Mouse (Mus musculus) limb, embryonic 14.5 days (tissue): ENCODE results near the gene Ccdc174. TPM values are rescaled to one million over a fixed set of nuclear protein-coding genes. Genes with fewer than 3 reads are reported as not detected.

Experiments
- ATAC-seq: fragments of 200-750 bp; cut with Nextera tagmentation; 2 replicates; pipeline ENCODE4 v1.8.0; 2017; ENCODE audit warnings: low read depth, moderate number of reproducible peaks, moderate TSS enrichment; ENCODE audit not compliant: low FRiP score
- DNase-seq: peaks from one replicate; pipeline ENCODE4 v3.0.0-alpha.2; 2015; ENCODE audit warnings: low spot score
- H3K27ac ChIP-seq: fragments of 300-500 bp; sonication (generic); replicated peaks from 2 replicates; pipeline ENCODE4 v1.5.1; 2014; ENCODE audit warnings: low read depth, mild to moderate bottlenecking, low read length, moderate library complexity, mixed read lengths
- H3K27me3 ChIP-seq: fragments of 300-500 bp; sonication (generic); 2 replicates; pipeline ENCODE4 v1.6.1; 2014; ENCODE audit warnings: low read length, mixed read lengths; ENCODE audit not compliant: control insufficient read depth, insufficient read depth
- H3K36me3 ChIP-seq: fragments of 300-500 bp; sonication (generic); 2 replicates; pipeline ENCODE4 v1.6.1; 2014; ENCODE audit warnings: mild to moderate bottlenecking, low read length, moderate library complexity, mixed read lengths; ENCODE audit not compliant: control insufficient read depth, insufficient read depth
- H3K4me1 ChIP-seq: fragments of 300-500 bp; sonication (generic); 2 replicates; pipeline ENCODE4 v1.6.1; 2014; ENCODE audit warnings: antibody characterized with exemption, low read length, mixed read lengths; ENCODE audit not compliant: control insufficient read depth, insufficient read depth
- H3K4me2 ChIP-seq: fragments of 300-500 bp; sonication (generic); replicated peaks from 2 replicates; pipeline ENCODE4 v1.6.1; 2014; ENCODE audit warnings: low read depth, mild to moderate bottlenecking, low read length, moderate library complexity; ENCODE audit not compliant: severe bottlenecking
- H3K4me3 ChIP-seq: fragments of 300-500 bp; sonication (generic); replicated peaks from 2 replicates; pipeline ENCODE4 v1.5.1; 2014; ENCODE audit warnings: low read length
- H3K9ac ChIP-seq: fragments of 300-500 bp; sonication (generic); 2 replicates; pipeline ENCODE4 v1.6.1; 2014; ENCODE audit warnings: mild to moderate bottlenecking, low read depth, low read length, moderate library complexity; ENCODE audit not compliant: severe bottlenecking
- H3K9me3 ChIP-seq: fragments of 300-500 bp; sonication (generic); 2 replicates; pipeline ENCODE4 v1.6.1; 2016; ENCODE audit warnings: low read length; ENCODE audit not compliant: control insufficient read depth
- POLR2A ChIP-seq: fragments of 200-500 bp; IDR thresholded peaks from 2 replicates; pipeline ENCODE4 v1.8.0; 2012; ENCODE audit warnings: inconsistent platforms, mild to moderate bottlenecking, moderate library complexity, borderline replicate concordance; ENCODE audit not compliant: insufficient read depth, insufficient read length; ENCODE audit errors: extremely low read depth
- WGBS: fragments of 180-500 bp; shearing (Covaris S2); extraction: QIAGEN DNeasy Blood & Tissue Kit; methylation state at CpG from one replicate; pipeline ENCODE4 v1.1.7; 2014; 5-methylcytosine and 5-hydroxymethylcytosine counted together
- polyA plus RNA-seq, 2 experiments: library from polyadenylated mRNA; depleted of rRNA in 1 of 2; stranded (reverse) in 1 of 2; unstranded in 1 of 2; fragments of >200 nt; fragmentation: Nextera tagmentation in 1 of 2; extraction: Ambion mirVana in 1 of 2; gene quantifications; 2 replicates each; pipeline versions ENCODE4 v1.2.1 to v1.2.3; 2012 to 2014

Gene Ccdc174
- polyA plus RNA-seq, 2 experiments = 16.7 to 28.9 TPM

GRCm38 (mm10) chr6:91843628-91844153 is 34.2 kb upstream of the Ccdc174 start:
- H3K27me3 ChIP-seq = peaks cover 61% of the 10 kb centered on the region
- no peaks in the 10 kb centered on the region for H3K9me3 ChIP-seq
- no peak overlapping the region for H3K27ac ChIP-seq
- H3K36me3 ChIP-seq = no peaks in the 10 kb centered on the region
- no peaks in the 10 kb centered on the region; the same call in 1 of the 2 replicates for H3K4me1 ChIP-seq
- H3K4me3 ChIP-seq = peak overlapping the region; percentile 40
- TF ChIP-seq POLR2A = no peak
- DNase-seq (no peak), ATAC-seq (no peak)
- 8% methylated on average over 45 of the region's 69 CpGs for WGBS
- H3K9ac ChIP-seq = peak overlapping the region; percentile 44; the same call in 1 of the 2 replicates
- H3K4me2 ChIP-seq = peak overlapping the region; percentile 74

GRCm38 (mm10) chr6:91852550-91852949 is 25.3 kb upstream of the Ccdc174 start:
- Histone ChIP-seq H3K4me1 (no peaks in the 10 kb centered on the region), H3K9ac (no peak overlapping the region), H3K9me3 (no peaks in the 10 kb centered on the region), H3K4me2 (no peak overlapping the region), H3K27me3 (no peaks in the 10 kb centered on the region), H3K4me3 (no peak overlapping the region), H3K36me3 (no peaks in the 10 kb centered on the region), H3K27ac (no peak overlapping the region)
- peak; percentile 20 for DNase-seq
- no peak for ATAC-seq
- TF ChIP-seq POLR2A = no peak
- 9% methylated on average over 2 of the region's 2 CpGs for WGBS

GRCm38 (mm10) chr6:91858339-91858738 is 19.5 kb upstream of the Ccdc174 start:
- H3K4me1 ChIP-seq = no peaks in the 10 kb centered on the region
- no peak for TF ChIP-seq POLR2A
- no peaks in the 10 kb centered on the region for H3K27me3 ChIP-seq
- no peaks in the 10 kb centered on the region for H3K9me3 ChIP-seq
- ATAC-seq (no peak), DNase-seq (no peak)
- H3K27ac ChIP-seq = no peak overlapping the region
- H3K4me3 ChIP-seq = no peak overlapping the region
- H3K4me2 ChIP-seq = no peak overlapping the region
- WGBS = 68% methylated on average over 5 of the region's 5 CpGs
- no peaks in the 10 kb centered on the region for H3K36me3 ChIP-seq
- H3K9ac ChIP-seq = no peak overlapping the region

GRCm38 (mm10) chr6:91862848-91863247 is 15.0 kb upstream of the Ccdc174 start:
- no peak for TF ChIP-seq POLR2A
- Histone ChIP-seq H3K36me3 (no peaks in the 10 kb centered on the region), H3K27ac (no peak overlapping the region), H3K27me3 (no peaks in the 10 kb centered on the region), H3K4me1 (no peaks in the 10 kb centered on the region), H3K9ac (no peak overlapping the region), H3K9me3 (no peaks in the 10 kb centered on the region), H3K4me3 (no peak overlapping the region), H3K4me2 (no peak overlapping the region)
- DNase-seq (no peak), ATAC-seq (no peak)

- Histone ChIP-seq H3K4me2 (no peak overlapping the region), H3K9me3 (no peaks in the 10 kb centered on the region), H3K27me3 (no peaks in the 10 kb centered on the region), H3K27ac (no peak overlapping the region), H3K4me3 (no peak overlapping the region), H3K9ac (no peak overlapping the region), H3K4me1 (no peaks in the 10 kb centered on the region), H3K36me3 (no peaks in the 10 kb centered on the region)
- 82% methylated on average over 5 of the region's 5 CpGs for WGBS
- no peak for TF ChIP-seq POLR2A
- ATAC-seq (no peak), DNase-seq (no peak)
These were observed 13.3 kb upstream of the Ccdc174 start for GRCm38 (mm10) chr6:91864595-91864994.

- Histone ChIP-seq H3K27me3 (no peaks in the 10 kb centered on the region), H3K4me3 (no peak overlapping the region), H3K36me3 (no peaks in the 10 kb centered on the region), H3K4me2 (no peak overlapping the region), H3K9me3 (no peaks in the 10 kb centered on the region), H3K4me1 (no peaks in the 10 kb centered on the region), H3K27ac (no peak overlapping the region), H3K9ac (no peak overlapping the region)
- WGBS = 80% methylated on average over 11 of the region's 11 CpGs
- DNase-seq = no peak
- no peak for ATAC-seq
- TF ChIP-seq POLR2A = no peak
These were observed 12.3 kb upstream of the Ccdc174 start for GRCm38 (mm10) chr6:91865601-91866000.
